Mouse (Mus musculus) hindbrain, embryonic 16.5 days (tissue): ENCODE results near the gene Selenbp2. TPM values are rescaled to one million over a fixed set of nuclear protein-coding genes. Genes with fewer than 3 reads are reported as not detected.
"Not testable (repeated sequence)": the region's sequence is repeated elsewhere in the genome, so short reads cannot be mapped to it uniquely, and the experiment has no call there.

Experiments
- ATAC-seq: fragments of 200-750 bp; cut with Nextera tagmentation; 2 replicates; pipeline ENCODE4 v1.8.0; 2017; ENCODE audit warnings: moderate TSS enrichment, moderate library complexity
- H3K27ac ChIP-seq: fragments of 300-500 bp; sonication (generic); 2 replicates; pipeline ENCODE4 v1.5.1; 2014; ENCODE audit warnings: low read depth, mild to moderate bottlenecking, control low read depth, low read length, moderate library complexity
- H3K27me3 ChIP-seq: fragments of 300-500 bp; sonication (generic); replicated peaks from 2 replicates; pipeline ENCODE4 v1.6.1; 2014; ENCODE audit warnings: low read length; ENCODE audit not compliant: control insufficient read depth, insufficient read depth
- H3K36me3 ChIP-seq: fragments of 300-500 bp; sonication (generic); 2 replicates; pipeline ENCODE4 v1.6.1; 2014; ENCODE audit warnings: mild to moderate bottlenecking, low read length, moderate library complexity, mixed read lengths; ENCODE audit not compliant: control insufficient read depth, insufficient read depth
- H3K4me1 ChIP-seq: fragments of 300-500 bp; sonication (generic); 2 replicates; pipeline ENCODE4 v1.6.1; 2014; ENCODE audit warnings: low read depth, low read length; ENCODE audit not compliant: control insufficient read depth, insufficient read depth
- H3K4me2 ChIP-seq: fragments of 300-500 bp; sonication (generic); 2 replicates; pipeline ENCODE4 v1.6.1; 2014; ENCODE audit warnings: mild to moderate bottlenecking, low read length, control low read depth, moderate library complexity
- H3K4me3 ChIP-seq: fragments of 300-500 bp; sonication (generic); 2 replicates; pipeline ENCODE4 v1.5.1; 2014; ENCODE audit warnings: mild to moderate bottlenecking, low read length, control low read depth, moderate library complexity
- H3K9ac ChIP-seq: fragments of 300-500 bp; sonication (generic); 2 replicates; pipeline ENCODE4 v1.6.1; 2014; ENCODE audit warnings: low read depth, mild to moderate bottlenecking, control low read depth, low read length, moderate library complexity
- H3K9me3 ChIP-seq: fragments of 300-500 bp; sonication (generic); 2 replicates; pipeline ENCODE4 v1.6.1; 2014; ENCODE audit warnings: mild to moderate bottlenecking, low read length, moderate library complexity; ENCODE audit not compliant: control insufficient read depth
- WGBS: fragments of 180-500 bp; shearing (Covaris S2); extraction: QIAGEN DNeasy Blood & Tissue Kit; methylation state at CpG from one replicate; pipeline ENCODE4 v1.1.7; 2014; 5-methylcytosine and 5-hydroxymethylcytosine counted together
- polyA plus RNA-seq: library from polyadenylated mRNA; unstranded; fragments of >200 nt; fragmentation: Nextera tagmentation; extraction: Ambion mirVana; gene quantifications from 2 replicates; pipeline ENCODE4 v1.2.1, GENCODE M21; 2015

Gene Selenbp2
- polyA plus RNA-seq = 0.75 TPM in 1 of 2 replicates, not detected in the other

GRCm38 (mm10) chr3:94693329-94693825 lies at the start of gene Selenbp2:
TSS of gene Selenbp2 (plus strand) at chr3:94693556.
- Histone ChIP-seq H3K27me3 (no peaks in the 10 kb centered on the region), H3K9me3 (no peaks in the 10 kb centered on the region), H3K4me3 (no peak within 1 kb of the TSS), H3K27ac (no peak within 1 kb of the TSS), H3K4me2 (no peak within 1 kb of the TSS), H3K4me1 (no peaks in the 10 kb centered on the region), H3K9ac (no peak within 1 kb of the TSS), H3K36me3 (no peaks in the 10 kb centered on the region)
- ATAC-seq = no peak
- WGBS = 65% methylated on average over 5 of the region's 5 CpGs

- Histone ChIP-seq H3K27ac (peak overlapping the region; percentile 3; the same call in 1 of the 2 replicates), H3K9ac (no peak overlapping the region), H3K9me3 (no peaks in the 10 kb centered on the region), H3K4me2 (no peak overlapping the region), H3K4me1 (no peaks in the 10 kb centered on the region), H3K27me3 (no peaks in the 10 kb centered on the region), H3K4me3 (no peak overlapping the region), H3K36me3 (no peaks in the 10 kb centered on the region)
- WGBS = 44% methylated on average over 6 of the region's 6 CpGs
- no peak for ATAC-seq
Measured at GRCm38 (mm10) chr3:94648755-94649590, 44.4 kb upstream of the Selenbp2 start.

GRCm38 (mm10) chr3:94650409-94650808 lies 42.9 kb upstream of the Selenbp2 start:
- no peaks in the 10 kb centered on the region for H3K36me3 ChIP-seq
- no peak overlapping the region for H3K4me2 ChIP-seq
- H3K4me3 ChIP-seq = no peak overlapping the region
- no peaks in the 10 kb centered on the region for H3K4me1 ChIP-seq
- H3K9ac ChIP-seq = no peak overlapping the region
- no peaks in the 10 kb centered on the region for H3K9me3 ChIP-seq
- ATAC-seq = no peak
- no peak overlapping the region for H3K27ac ChIP-seq
- 80% methylated on average over 7 of the region's 7 CpGs for WGBS
- H3K27me3 ChIP-seq = no peaks in the 10 kb centered on the region

- H3K4me2 ChIP-seq, H3K27me3 ChIP-seq, H3K4me1 ChIP-seq, H3K36me3 ChIP-seq, H3K27ac ChIP-seq, H3K9ac ChIP-seq, H3K4me3 ChIP-seq, ATAC-seq, H3K9me3 ChIP-seq: not testable (repeated sequence)
- WGBS = 83% methylated on average over 1 of the region's 1 CpGs
Measured at GRCm38 (mm10) chr3:94653967-94654366, 39.4 kb upstream of the Selenbp2 start.

- peak overlapping the region; percentile 27 for H3K9ac ChIP-seq
- H3K27ac ChIP-seq, H3K9me3 ChIP-seq, H3K27me3 ChIP-seq, H3K36me3 ChIP-seq, H3K4me1 ChIP-seq, ATAC-seq: not testable (repeated sequence)
- H3K4me3 ChIP-seq = peak overlapping the region; percentile 43
- H3K4me2 ChIP-seq = peak overlapping the region; percentile 65
- WGBS = 3% methylated on average over 22 of the region's 47 CpGs
Measured at GRCm38 (mm10) chr3:94657852-94658739, 35.3 kb upstream of the Selenbp2 start.

GRCm38 (mm10) chr3:94658740-94659095 lies 34.6 kb upstream of the Selenbp2 start, which contains the start of gene Tuft1:
TSS of gene Tuft1 (minus strand) at chr3:94658872.
- peak within 1 kb of the TSS; percentile 27 for H3K9ac ChIP-seq
- not testable (repeated sequence) for H3K4me1 ChIP-seq, H3K27ac ChIP-seq, H3K9me3 ChIP-seq, H3K36me3 ChIP-seq, H3K27me3 ChIP-seq
- peak; percentile 95 for ATAC-seq
- peak within 1 kb of the TSS; percentile 43 for H3K4me3 ChIP-seq
- peak within 1 kb of the TSS; percentile 65 for H3K4me2 ChIP-seq
- 0% methylated on average over 13 of the region's 33 CpGs for WGBS

GRCm38 (mm10) chr3:94659142-94659748 lies 34.1 kb upstream of the Selenbp2 start:
- WGBS = 37% methylated on average over 7 of the region's 10 CpGs
- peak; percentile 81 for ATAC-seq
- peak overlapping the region; percentile 37 for H3K4me2 ChIP-seq
- not testable (repeated sequence) for H3K36me3 ChIP-seq, H3K9me3 ChIP-seq, H3K9ac ChIP-seq, H3K4me1 ChIP-seq, H3K27ac ChIP-seq, H3K27me3 ChIP-seq
- H3K4me3 ChIP-seq = peak overlapping the region; percentile 8

GRCm38 (mm10) chr3:94660841-94661240 lies 32.5 kb upstream of the Selenbp2 start:
- H3K4me3 ChIP-seq, H3K9ac ChIP-seq, H3K4me2 ChIP-seq, H3K4me1 ChIP-seq, H3K9me3 ChIP-seq, H3K36me3 ChIP-seq, ATAC-seq, H3K27me3 ChIP-seq, H3K27ac ChIP-seq: not testable (repeated sequence)
- WGBS = 94% methylated on average over 2 of the region's 2 CpGs
